Mouse (Mus musculus) spleen, postnatal 4 days (tissue): Measurements from ENCODE around the gene Tmem151a.
"Not testable (repeated sequence)": the region's sequence is repeated elsewhere in the genome, so short reads cannot be mapped to it uniquely, and the experiment has no call there.

Experiments
- DNase-seq, 2 experiments: peaks; one replicate each; pipeline ENCODE4 v3.0.0; 2022; ENCODE audit warnings: low spot score in 2 of 2

Gene Tmem151a

DNA sequence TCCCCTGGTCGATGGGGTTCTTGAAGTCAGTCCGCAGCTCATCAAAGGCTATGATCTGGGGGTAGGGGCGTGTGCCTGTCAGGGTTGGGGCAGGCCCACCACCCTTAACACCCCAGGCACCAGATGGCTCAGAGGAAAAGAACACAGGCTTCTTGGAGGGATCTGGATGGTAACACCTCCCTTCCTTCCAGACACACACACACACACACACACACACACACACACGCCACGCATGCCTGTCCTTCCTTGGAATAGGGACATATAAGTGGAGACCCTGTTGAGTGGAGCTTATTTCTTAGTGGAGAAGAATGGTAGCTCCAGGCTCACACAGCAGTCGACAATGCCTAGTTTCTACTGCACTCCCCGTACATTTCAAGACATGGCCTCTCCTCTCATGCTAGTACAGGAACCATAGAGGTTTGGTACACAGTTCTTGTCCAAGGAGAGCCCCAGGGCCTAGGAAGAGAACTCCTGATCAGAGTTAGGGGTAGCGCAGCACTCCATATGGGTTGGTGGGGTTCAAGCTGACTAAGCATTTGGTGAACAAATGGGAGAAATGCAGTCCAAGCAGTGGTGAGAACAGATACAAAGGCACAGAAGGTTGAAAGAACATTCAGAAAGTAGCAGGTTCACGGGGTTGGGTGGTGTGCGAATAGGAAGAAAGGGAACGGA, 9.6 kb upstream of the Tmem151a start:
- no peak for DNase-seq

DNA sequence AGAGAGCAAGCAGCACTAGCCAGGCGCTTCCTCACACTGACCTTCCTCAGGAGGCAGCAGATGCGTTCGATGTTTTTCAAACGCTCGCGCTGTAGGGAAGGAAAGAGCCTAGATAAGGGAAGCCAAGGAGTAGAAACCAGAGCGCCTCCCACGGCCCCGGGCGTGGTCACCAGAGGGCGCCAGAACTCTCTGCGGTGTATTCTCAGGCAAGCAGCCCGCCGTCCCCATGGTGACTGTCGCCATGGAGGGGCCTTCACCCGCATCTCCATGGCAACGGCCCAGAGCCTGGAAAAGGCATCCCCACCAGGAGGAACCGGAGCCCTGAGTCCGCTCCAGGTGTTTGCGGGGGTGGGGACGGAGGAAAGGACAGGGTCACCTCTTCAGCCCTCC, 8.9 kb upstream of the Tmem151a start:
- peak; percentile 88 to 96 for DNase-seq

- DNase-seq, result no peak
Observed at GRCm38 (mm10) chr19:5093481-5094242, 8.3 kb upstream of the Tmem151a start.

GRCm38 (mm10) chr19:5092083-5092482, 6.8 kb upstream of the Tmem151a start:
- DNase-seq, result no peak

DNA sequence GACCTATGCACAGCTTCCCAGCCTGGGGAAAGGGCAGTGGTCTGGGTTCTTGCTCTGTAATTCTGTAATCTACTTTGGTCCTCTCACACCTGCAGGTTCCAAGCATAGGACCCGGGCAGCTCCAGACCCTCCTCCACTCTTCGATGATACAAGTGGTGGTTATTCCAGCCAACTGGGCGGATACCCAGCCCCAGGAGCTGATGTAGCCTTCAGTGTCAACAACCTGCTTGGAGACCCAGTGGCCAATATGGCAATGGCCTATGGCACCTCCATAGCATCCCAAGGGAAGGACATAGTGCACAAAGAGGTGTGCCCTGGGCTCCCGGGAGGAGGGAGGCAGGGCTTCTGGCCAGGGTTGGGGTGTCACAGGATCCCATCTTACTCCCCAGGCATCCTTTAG, 4.0 kb upstream of the Tmem151a start:
- DNase-seq, result no peak

DNA sequence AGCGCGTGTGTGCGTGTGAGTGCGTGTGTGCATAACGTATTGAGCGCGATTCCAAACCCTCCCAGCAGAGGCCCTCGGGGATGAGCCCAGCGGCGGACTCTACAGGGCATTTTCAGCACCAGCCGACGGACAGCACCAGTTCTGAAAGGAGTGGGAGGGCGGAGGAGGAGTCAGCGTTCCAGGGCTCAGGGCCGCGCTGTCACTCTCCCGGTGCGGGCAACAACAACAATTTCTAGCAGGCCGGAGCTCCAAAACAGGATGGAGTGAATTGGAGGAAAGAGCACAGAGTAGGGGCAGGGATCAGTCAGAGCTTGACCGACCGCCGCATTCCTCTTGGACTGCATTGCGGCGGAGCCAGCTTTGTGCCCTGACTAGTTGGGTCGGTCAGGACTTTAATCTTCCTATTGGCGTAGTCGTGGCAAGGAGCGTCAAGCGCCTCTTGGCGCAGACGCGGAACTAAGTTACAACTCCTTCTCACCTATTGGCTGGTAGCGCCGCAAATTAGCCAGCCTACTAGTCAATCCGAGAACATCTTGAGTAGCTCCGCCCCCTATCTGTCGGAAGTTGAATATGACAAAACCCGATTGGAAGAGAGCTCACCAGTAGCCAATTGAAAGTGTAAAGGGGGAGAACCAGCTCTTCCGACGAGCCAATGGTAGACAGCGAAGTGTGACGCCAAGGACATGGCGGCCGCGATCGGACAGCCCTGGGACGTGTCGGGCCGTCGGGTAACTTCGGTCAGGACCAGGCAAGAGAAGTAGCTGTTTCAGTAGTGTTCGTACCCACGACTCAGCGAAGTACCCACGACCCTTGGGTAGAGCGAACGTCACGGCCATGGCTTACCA, 2.8 kb upstream of the Tmem151a start, which contains the start of gene Yif1a:
Gene Yif1a (plus strand): TSS at position 655 of the 845 bp plus-strand sequence.
- peak; percentile 89 to 96 for DNase-seq

- DNase-seq, result not testable (repeated sequence)
Observed at GRCm38 (mm10) chr19:5086533-5086932, 1.2 kb upstream of the Tmem151a start.

- no peak for DNase-seq
Observed at GRCm38 (mm10) chr19:5084834-5085144, 542 bp downstream of the Tmem151a start.

DNA sequence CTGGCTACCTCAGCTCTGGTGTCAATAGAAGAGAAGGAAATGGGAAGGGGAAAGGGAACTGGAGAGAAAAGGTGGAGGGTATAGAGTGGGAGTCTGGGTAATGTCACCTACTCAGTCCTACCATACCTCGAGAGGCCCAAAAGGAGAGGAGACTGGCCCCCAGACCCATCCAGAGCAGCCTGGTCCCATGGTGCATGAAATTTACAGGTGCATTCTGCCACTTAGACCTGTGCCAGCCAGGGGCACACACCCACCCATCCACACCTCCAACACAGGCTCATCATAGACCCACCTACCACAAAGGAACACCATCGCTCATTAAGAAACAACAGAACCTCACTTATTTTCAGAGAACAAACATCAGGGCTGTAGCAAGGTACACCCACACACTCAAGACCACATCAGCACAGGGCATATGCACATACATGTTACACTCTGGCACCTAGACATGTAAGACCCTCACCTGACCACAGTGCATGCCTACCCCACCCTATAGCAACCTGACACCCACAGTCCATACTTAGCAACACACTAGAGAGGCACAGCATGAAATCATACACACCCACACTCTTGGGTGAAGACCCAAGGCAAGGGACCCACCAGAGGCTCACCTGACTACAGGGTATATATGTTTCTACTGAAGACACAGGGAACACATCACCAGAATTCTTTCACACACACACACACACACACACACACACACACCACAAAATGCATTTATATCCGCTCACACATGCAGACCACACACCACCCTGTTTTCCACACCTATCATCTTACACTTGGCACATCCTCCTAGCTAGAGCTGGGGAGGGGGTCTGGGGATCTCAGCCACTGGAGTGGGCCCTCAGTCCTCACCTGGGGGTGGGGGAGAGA, 1.1 kb downstream of the Tmem151a start:
- no peak for DNase-seq

- DNase-seq, result no peak
Observed at GRCm38 (mm10) chr19:5082596-5082995, 2.7 kb downstream of the Tmem151a start.

DNA sequence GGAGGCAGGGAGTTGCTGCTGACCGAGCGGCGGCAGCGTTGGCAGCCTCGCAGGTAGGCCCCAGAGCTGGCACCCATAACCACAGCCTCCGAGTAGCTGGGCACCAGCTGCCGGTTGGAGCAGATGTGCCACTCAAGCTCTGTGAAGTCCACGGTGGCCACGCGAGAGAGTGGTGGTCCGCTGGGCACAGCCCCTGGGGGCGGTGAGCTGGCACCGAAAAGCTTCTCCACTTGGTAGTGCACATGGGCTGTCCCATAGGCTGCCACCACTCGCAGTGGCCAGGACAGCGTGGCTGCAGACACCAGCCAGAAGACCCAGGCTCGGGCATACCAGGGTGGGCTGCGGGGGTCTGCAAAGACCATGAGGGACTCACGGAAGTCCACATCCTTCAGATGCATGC, 3.3 kb downstream of the Tmem151a start:
- DNase-seq, result no peak

DNA sequence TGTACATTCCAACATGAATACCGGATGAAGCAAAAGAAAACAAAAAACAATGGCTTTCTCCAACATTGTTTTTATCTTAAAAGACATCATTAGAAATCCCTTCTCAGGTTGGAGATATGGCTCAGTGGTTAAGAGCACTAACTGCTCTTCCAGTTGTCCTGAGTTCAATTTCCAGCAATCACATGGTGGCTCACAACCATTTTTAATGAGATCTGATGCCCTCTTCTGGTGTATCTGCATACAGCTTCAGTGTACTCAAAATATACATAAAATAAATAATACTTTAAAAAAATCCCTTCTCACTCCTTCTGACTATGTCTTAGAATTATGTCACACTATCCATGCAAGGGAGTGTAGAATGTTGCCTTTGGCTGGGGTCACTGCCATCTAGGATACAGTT, 6.1 kb downstream of the Tmem151a start:
- DNase-seq, result no peak

- DNase-seq, result no peak
Observed at GRCm38 (mm10) chr19:5073518-5073917, 11.8 kb downstream of the Tmem151a start.

DNA sequence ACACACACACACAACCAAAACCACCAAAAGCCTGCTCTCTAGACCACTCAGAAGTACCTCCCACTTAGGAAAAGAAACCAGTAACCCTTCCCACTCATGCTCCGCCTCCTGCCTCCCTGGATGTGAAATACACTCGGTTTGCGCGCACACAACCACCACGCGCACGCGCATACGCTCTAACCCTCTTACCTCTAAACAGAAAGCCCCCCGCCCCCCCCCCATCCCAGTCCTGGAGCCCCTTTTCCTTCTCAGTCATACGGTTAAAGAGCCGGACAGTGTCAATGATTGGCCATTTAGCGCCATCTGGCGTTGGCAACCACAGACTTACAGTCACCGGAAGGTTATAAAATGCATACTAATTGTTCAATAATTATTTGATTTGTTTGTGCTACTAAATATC, 12.3 kb downstream of the Tmem151a start:
- peak in 1 of 2 experiments; percentile 56 for DNase-seq

GRCm38 (mm10) chr19:5072389-5073019, 12.8 kb downstream of the Tmem151a start:
- DNase-seq, result no peak

- peak; percentile 75 to 83 for DNase-seq
Observed at GRCm38 (mm10) chr19:5071545-5072369, 13.6 kb downstream of the Tmem151a start.

DNA sequence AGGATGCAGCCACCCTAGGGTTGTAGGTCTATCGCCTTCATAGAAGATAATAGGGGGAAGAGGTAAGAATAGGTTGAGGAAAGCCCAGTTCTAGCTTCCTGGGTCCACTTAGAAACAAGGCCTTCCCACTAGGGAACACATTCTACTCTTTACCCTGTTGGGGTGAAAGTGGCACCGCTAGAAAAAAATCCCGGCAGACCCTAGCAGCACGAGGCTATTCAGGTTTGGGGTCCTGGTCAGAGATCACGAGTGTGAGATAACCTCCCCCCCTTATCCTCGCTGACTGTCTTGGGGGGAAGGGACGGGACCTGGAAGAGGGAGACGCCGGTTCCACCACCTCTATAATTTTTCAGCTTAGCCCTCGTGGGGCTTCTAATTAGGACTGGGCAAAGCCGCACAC, 14.3 kb downstream of the Tmem151a start:
- no peak for DNase-seq

GRCm38 (mm10) chr19:5069978-5070377, 15.4 kb downstream of the Tmem151a start:
- DNase-seq, result no peak

DNA sequence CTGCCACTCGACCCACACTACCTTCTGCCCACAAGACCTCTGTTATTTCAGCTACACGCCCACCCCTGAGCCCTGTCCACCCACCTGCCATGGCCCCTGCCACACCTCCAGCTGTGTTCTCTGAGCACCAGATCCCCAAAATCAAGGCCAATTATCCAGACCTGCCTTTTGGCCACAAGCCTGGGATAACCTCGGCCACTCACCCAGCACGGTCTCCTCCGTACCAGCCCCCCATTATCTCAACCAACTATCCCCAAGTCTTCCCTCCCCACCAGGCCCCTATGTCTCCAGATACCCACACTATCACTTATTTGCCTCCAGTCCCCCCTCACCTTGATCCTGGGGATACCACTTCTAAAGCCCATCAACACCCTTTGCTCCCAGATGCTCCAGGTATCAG, 15.8 kb downstream of the Tmem151a start:
- DNase-seq, result no peak

GRCm38 (mm10) chr19:5068570-5069234, 16.6 kb downstream of the Tmem151a start:
- no peak for DNase-seq
